Mouse (Mus musculus) mesoderm, embryonic 11.5 days (tissue): Measurements from ENCODE around the gene Tlr13.

Source experiments
- DNase-seq: peaks from one replicate; pipeline ENCODE4 v3.0.0-alpha.2; 2012; ENCODE audit warnings: low read depth, low spot score

Tlr13 gene

DNA sequence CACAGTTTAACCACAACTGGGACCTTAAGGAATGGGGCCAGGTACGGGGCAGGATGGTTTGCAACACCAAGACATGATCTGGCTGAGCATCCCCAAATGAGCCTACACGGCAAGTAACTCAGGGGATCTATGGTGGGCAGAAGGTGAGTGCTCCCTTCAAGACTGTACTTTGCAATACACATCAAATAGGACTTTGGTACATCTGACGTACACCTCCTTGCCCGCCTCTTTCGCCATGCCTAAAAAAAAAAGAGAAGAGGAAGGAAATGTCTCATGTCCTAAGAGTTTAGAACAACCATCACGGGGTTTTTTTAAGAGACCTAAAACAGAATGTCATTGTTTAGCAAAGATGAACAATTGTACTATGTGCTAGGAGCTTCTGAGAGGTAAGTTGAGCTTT is at the start of gene Tlr13:
Gene Tlr13, plus strand, starts transcription at position 269 of the 400 bp plus-strand sequence.
- no peak for DNase-seq

DNA sequence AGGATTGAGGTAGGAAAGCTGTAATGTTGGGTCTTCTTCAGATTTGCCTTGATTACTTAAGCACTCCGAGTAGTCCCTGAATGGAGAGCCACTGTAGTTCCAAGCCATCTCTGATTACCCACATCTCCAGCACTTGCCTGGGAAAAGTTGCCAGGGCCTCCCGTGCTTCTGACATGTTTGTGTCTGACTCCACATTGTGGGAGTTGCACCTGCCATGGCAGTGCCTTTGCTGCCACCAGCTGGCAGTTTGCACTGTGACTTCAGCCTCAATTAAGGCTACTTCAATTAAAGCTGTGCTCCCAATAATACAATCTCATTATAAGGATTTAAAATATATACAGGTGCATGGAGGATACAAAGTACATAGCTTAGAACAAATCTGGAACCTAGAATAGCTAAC is 37.5 kb upstream of the Tlr13 start:
- DNase-seq, result no peak

DNA sequence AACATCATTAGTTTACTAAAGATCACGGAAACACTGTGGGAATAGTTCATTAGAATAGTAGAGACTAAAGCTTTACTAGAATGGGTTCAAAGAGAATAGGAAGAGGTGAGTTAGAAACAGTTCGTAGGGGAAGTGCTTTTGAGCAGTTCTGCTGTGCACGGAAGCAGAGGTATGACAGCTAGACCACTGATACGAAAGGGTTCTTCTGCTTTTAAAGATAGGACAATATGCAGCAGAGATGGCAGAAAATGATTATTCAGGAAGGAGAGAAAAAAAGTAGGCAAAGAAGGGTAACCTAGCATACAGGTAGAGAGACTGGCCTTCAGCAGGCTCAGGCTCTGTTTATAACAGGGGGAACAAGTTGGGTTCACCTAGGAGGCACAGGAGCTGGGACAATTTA is 29.1 kb upstream of the Tlr13 start:
- no peak for DNase-seq

DNA sequence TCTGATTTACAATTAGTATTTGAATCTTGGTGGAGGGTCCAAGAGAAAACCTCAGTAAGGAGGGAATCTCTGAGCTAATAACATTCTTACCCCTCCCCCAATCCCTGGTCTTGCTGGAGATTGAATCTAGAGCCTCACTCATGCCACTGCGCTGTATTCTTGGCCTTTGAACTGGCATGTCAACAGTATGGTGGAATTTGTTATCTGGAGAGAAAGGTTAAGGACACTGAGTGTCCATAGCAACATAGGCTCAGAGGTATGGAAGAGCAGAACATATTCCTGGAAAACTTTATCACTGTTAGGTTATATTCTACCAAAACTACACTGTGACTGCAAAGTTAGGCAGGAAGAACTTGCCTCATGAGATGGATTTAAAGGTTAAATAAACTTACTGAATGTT is 28.3 kb upstream of the Tlr13 start:
- DNase-seq, result no peak

DNA sequence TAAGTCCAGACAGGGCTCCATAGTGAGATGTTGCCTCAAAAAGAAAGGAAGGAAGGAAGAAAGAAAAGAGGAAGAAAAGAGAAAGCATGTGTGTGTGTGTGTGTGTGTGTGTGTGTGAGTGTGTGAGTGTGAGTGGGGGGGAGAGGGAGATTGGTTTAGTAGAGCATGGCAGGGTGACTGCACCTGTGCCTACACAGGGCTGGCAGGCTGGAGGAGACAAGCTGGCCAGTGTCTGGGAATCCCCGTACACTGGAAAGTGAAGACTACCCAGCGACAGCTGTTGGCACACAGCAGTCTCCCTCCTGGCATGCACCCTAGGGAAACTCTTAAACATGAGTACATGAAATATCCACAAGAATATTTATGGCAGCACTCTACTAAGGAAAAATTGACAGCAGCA is 20.2 kb upstream of the Tlr13 start:
- DNase-seq, result no peak

DNA sequence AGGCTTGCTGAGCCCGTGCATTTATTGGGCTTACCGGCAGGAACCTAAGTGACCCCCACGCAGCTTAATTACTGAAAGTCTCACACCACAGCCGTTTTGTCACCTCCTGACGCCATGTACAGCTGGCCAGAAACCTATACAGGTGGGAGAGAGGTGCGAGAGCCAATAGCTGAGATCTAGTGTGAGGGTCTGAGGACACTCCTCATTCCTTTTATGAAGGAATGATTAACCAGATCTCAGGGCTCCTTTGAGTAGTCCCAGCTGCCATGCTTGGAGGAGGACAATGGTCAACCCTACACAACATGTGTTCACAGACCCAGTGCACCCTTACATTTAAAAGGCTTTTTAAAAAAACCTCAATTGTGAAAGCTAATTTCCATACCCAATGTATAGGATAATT is 14.7 kb upstream of the Tlr13 start:
- DNase-seq, result no peak

DNA sequence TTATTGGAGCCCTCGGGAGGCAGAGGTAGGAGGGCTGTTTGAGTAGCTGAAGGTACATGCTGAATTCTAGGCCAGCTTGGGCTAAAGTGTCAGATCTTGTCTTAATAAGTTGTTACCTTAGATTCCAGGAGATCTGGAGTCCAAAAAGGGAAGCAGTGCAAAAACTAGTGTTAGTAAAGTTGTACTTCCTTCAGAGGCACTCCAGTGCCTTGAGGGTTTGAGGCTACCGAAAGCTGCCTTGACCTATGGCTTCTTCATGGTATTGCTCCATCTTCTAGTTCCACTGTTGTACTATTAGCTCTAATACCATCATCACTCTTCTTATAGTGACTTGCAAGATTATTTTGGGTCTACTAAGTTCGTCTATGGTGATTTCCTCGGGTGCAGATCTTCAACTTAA is 13.1 kb upstream of the Tlr13 start:
- DNase-seq, result no peak

DNA sequence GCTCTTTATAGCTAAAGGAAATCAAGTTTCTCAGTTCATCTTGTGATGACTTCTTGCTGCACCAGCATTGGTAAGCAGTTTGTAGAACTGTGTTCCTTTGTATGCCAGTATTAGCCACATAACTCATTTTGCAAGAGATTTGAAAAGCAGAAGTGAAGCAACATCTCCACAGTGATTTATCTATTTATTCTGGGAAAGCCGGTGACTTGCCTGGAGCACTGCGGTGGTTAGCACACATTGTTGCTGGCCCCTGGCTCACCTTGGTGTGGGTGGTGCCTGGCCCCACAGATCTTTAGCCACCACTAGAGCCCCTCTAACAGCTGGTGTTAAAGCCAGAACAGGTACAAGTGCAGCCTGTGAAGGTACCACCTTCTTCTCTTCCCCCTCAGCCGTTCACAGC is 8.1 kb upstream of the Tlr13 start:
- no peak for DNase-seq

DNA sequence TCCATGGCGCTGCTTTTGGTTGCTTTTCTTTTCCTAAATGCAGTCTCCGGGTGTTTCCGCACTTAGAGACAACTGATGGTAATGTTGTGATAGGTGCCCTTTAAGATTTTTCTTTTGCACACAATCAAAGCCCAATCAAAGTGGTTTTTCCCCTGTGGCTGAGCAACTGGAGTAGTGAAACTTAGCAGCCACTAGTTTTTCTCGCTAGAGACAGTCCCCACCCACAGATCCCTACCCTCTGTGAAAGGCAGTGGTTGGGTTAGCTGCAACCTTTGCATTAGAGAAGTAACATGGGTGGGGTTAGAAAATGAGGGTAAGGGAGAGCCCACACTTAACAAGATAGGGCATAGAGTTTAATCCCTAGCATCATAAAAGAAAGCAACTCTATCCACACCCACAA is 7.5 kb upstream of the Tlr13 start:
- no peak for DNase-seq

DNA sequence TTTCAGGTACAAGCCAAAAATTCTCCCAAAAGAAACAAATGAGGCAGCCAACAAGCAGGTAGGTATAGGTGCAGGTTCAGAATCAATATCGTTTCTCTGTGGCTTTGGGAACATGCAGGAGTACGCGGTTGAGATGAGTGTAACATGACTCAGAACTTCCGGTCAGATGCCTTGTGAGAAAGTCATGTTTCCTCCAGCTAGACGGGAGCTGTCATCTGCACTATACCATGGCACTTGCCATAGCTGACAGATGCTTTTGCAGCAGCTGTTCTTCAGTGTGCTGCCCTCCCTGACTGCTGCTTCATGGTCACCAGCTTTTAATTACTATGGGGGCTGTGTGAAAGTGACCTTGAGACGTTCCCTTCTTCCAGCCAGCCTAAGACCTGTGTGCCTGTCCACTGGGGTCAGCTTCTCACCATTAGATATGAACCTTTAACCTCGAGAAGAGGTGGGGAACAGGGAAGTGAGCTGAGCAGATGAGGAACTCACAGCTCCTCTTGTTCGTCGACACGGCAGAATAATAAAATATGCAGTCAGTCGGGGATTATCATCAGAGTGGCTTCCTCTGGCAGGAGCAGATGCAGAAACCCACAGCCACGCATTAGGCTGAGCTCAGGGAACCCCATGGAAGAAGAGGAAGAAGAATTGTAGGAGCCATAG is 7.0 kb upstream of the Tlr13 start:
- DNase-seq, result peak; percentile 4

DNA sequence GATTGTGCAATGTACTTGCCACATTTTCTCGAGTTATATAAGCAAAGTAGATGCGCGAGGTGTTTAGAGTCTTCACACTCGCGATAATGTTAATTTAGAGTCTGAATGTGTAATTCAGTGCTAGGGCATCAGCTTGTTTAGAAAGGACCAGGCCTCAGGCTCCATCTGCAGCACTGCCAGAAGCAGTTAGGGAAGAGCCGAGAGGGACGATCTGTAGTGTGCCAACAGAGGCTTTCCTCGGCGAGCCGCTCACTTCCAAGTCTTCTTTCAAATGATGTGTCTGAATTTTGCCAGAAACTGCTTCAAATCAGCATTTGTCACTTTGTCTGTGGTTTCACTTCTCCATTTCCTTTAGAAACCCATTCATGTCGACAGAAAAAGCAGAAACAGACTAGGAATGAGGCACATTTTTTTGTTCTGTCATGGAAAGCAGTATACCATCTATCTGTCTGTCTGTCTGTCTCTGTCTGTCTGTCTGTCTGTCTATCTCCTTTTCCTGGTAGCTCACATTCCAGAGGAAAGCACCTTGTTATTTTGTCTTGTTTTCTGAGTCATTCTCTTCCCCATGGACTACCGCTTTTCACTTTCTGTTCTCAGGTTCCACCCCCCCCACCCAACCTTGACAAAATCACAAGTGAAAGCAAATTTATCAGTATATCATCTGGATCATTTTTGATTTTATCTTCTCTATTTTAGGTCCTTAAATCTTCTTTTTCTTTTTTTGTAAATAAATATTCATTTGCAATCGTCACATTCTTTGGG is 3.5 kb upstream of the Tlr13 start:
- no peak for DNase-seq

DNA sequence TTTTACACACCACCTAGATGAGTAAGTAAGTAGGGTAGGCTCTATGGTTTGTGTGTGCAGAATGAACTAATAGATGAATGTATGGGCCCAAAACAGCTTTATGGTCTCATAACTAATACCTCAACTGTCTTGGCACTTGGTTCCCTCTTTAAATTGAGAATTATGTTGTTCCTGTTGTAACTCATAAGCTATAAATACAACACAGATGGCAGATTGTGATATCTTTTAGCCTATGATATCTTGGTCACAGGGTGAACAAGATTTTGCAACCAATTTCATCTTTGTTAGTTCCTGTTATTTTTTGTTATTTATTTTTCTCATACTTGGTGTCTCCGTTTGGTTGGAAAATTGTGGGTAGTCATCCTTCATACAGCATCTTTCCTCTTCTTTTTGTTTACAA is 5.2 kb downstream of the Tlr13 start:
- DNase-seq, result no peak

DNA sequence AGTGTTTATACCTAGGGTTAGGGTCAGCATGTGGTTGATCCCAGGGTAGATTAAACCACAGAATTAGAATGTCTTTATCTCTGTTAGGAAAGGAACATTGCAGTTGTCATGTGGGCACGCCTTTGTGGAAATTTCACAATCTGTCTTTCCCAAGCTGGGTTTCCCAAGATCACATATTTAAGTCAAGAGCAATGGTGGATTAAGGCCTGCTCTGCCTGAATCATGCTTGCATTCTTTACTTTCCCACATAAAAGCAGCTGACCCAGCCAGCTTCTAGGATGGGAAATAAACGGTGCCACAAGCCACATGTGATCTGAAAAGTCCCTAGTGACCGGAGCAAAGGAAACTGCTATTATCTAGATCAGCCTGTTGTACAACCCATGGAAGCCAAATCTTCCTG is 6.5 kb downstream of the Tlr13 start:
- no peak for DNase-seq

DNA sequence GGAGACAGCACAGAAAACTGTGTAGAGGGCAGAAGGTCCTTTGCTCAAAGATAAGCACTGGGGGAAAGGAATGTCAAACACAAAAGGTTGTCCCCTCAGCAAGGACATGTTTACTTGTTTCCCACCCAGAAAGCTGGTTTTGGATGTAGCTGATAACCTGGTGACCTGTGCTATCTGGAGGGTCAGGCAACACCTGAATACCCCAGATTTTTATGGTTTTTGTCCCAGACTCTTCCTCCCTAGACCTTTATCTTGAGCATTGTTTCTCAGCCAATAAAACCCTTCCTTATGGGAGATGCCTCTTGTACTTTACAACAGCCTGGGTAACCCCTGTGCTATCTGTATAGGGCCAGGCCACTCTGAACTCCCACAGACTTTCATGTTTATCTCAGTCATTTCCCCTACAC is 11.2 kb downstream of the Tlr13 start:
- no peak for DNase-seq

DNA sequence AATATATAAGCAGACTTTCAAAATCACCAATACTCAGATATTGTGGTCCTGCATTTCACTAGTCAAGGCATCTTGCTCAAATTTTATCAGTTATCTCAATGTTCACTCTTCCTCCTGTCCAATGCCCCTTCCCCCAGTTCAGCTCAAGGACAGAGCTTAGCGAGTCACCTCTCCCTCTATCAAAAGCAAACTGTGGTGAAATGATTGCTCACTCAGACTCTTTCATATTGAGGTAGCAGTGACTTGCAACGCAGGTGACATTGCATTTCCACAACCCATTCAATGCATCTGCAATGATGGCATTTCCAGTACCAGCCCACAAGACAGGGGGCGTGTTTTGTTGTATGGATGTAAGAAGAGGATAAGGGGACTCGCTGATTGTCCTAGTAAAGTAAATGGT is 12.9 kb downstream of the Tlr13 start:
- DNase-seq, result no peak

DNA sequence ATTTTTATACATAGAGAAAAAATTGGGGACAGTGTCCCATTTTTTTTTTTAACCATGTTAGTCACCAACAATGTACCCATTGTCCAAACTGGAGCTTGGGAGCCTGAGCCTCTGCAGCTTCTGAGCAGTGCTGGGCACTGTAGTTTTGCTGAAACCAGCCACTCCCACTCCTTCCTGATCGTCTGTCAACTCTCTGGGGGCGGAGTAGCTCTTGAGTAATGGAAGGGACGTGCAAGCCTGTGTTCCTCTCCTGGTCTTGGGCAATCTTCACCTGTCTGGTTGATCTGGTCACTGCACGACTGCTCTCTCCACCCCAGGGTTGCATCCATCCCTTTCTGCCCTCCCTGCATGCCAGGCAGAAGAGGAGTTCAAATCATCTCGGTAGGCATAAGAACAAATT is 21.0 kb downstream of the Tlr13 start:
- DNase-seq, result no peak

DNA sequence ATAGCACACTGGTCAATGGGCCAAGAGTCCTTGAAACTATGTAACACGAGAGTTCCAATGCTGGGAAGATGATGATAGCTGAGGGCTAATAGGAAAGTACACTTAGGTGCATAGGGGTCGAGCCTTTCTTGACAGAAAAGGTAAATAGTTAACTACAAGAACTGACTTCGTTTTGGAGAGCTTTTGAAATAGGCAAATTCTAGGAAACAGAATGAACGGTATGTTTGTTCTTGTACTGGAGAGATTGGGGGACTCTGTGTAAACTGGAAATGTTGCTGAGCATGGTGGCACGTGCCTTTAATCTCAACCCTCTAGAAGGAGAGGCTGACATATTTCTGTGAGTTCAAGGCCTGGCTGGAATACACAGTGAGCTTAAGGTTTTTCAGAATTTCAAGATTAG is 21.6 kb downstream of the Tlr13 start:
- DNase-seq, result no peak

DNA sequence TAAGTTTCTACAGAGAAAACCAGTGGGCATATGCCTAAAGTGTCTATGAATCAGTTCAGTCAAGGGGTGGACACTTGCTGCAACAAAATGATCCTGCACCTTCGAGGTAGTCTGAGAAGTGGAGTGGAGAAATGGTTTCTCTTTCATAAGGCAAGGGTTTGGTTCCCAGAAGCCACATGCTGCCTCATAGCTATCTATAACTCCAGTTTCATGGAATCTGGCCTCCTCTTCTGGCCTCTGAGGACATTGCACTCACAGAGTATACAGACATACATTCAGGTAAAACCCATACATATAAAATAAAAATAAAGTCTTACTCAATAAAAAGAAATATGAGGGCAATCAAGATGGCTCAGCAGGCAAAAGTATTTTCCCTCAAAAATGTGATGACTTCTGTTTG is 22.1 kb downstream of the Tlr13 start:
- DNase-seq, result no peak

DNA sequence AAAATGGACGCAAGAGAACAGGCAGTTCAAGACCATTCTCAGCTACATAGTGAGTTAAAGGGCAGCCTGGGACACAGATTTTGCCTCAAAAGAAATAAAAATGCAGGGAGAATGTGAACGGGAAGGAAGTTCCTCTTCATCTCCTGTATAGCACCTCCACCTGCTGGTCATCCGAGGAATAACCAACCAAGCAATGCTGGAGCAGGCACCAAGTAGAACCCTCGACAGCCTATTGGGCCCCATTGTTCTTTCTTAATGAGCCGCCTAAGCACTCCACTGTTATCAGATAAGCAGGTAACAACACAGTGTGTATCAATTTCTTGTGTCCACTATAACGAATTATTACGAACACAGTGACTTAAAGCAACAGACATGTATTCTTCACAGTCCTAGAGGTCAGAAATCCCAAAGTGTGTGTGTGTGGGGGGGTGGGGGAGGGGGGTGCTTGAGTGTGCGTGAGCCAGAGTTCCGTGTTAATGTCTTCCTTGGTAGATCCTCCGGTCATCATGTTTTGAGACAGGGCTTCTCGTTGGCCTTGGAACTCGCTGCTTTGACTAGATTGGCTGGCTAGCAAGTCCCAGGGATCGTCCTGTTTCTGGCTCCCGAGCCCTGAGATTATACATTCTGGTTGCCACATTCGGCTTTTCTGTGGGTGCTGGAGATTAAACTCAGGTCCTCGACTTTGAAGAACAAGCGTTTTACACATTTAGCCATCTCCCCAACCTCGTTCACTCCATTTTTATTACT is 28.3 kb downstream of the Tlr13 start:
- peak; percentile 83 for DNase-seq

DNA sequence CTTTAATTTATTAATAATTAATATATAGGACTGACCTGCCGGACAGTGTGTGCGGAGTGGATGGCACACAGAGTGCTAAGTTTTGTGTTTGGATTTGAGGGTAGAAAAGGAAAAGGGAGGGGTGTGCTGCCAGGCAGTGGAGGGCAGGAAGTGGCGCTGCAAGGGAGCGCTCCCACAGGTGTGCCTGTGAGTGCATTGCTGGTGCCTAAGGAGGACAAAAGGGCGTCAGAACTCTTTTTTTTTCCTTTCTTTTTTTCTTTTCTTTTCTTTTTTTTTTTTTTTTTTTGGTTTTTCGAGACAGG is 28.8 kb downstream of the Tlr13 start:
- no peak for DNase-seq

DNA sequence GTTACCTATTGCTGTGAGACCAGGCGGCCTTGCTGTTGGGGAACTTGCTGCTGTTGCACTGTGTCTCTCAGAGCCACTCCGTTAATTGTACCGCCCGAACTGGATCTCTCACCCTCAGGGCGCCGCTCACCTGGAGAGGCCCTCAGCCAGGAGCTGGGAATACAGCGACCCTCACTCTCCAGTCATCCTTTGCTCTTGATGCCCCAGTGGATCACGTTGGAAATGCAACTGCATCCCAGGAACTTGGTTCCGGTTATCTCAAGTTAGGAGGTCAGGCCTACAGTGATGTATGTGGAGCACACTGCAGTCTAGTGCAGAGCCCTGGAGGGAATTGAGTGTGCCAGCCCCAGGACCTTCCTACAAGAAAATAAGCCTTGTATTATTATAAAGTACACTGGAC is 33.3 kb downstream of the Tlr13 start:
- DNase-seq, result no peak

DNA sequence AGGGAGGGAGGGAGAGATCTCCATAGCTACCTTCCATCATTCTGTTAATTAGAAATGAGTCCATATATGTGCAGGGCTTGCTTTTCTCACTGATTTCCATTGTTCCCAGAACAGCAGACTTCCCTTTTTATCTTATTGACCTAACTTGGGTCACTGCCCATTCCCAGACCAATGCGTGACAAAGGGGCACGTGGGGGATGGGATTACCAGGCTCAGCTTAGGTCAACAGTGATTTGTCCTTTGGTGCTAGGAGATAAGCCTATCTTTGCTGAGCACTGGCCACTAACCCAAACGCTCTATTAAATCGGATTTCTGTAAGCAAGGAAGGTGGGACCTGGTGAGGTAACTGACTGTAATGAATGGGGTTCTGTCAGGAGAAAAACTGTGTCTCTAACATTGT is 41.3 kb downstream of the Tlr13 start:
- no peak for DNase-seq

DNA sequence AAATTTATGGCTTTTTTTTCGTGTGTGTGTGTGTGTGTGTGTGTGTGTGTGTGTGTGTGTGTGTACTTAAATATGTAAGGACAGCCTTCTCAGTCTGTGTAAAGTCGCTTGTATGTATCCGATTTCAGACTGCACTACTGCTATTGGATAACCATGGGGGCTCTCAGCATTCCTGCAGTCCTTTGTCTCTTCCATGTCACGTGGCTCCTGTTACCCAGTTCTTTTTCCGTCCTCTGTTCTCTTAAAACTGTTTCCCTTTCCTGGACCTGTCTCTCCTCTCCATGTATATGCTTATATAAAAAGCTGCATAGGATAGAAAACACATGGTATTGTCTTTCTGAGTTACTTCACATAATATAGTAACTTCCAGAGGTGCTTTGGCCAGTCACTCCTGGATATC is 42.7 kb downstream of the Tlr13 start:
- DNase-seq, result peak; percentile 69
